Mouse (Mus musculus) spleen, postnatal 4 days (tissue): ENCODE measurements around the gene Serinc3.

Source experiments
- DNase-seq, 2 experiments: peaks; one replicate each; pipeline ENCODE4 v3.0.0; 2022; ENCODE audit warnings: low spot score in 2 of 2

Gene Serinc3

DNA sequence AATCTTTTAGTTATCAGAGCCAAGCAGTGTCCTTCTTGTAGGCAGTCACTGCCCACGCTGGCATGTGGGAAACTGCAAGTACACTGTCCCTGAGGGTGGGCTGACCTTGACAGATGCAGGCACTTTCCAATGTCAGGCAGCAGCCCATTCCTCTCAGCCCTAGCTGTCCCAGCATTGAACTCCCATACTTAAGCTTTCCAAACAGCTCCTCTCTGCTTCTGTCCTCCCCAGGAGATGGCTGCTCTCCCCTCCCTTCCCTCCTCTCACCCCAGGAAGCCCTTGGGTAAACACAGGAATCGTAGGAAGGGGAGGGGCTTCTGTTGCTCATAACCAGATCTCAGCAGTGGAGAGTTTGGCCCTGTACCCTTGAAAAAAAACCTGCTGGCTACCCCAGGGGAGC, 49.8 kb downstream of the Serinc3 start:
- no peak for DNase-seq

- DNase-seq: no peak
Observed at GRCm38 (mm10) chr2:163593636-163594282, 51.2 kb downstream of the Serinc3 start.

DNA sequence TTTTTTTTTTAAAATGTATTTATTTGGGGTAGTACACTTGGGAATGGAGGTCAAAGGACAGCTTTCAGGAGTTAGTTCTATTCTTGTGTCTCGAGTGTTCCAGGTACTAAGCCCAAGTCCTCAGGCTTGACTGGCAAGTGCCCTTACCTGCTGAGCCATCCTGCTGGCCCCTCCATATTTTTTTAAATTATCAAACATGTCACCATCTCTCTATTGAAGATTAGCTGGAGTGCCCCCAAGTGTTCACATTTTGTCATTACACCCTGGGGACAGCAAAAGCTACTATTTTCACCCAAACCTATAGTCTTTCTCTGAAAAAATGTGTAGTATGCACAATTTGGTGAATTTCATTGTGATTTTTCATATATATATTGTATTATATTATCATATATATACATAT, 52.8 kb downstream of the Serinc3 start:
- peak in 1 of 2 experiments; percentile 74 for DNase-seq

DNA sequence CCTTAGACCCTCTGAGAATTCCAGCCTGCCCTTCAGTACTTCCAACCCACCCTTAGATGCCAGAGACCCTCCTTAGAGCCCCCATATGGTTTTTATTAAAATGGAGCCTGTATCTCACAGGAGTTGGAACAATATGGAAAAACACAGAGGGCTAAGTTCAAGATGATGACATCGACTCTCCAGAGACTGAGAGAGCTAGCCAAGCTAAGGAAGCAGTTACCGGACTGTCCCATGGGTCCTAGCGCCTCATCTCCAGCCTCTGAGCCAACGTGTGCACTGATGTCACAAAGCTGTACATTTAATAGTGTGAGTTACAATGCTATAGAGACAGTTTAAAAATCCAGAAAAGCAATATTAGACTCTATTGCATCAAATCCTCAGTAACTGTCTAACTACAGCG, 53.9 kb downstream of the Serinc3 start:
- DNase-seq: no peak

DNA sequence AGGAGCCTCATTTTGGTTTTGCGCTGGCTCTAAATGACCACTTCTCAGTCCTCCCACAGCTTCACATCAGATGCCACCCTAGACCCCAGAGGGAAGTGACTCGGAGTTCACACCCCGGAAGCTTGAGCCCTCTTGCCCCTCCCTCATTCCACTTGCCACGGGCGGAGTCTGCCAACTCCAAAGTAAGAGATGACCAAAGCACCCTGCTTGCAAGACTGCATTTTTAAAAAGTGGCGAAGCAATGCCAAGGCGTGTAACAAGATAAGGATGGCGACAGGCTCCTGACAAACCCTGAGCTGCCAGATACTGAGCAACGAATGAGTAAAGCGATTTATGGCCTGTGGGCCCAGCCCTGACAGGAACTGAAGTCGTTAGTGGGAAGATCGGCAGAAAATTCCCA, 54.7 kb downstream of the Serinc3 start:
- no peak for DNase-seq

DNA sequence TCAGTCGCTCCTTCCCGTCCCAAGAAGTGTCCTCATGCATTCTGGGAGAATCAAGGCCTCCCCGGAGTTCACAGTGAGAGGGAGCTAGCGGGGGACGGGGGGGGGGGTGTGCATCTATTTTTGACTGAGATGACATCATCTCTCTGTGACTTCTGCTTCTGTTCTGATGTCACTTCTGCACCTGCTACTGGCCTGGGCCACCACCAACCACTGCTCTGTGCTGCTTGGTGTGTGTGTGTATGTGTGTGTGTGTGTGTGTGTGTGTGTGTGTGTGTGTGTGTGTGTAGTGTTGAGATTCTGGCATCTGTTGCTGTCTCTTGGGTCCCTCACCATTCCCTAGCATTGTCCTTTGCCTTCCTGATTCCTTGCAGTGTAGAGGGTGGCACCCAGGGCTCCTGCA, 57.4 kb downstream of the Serinc3 start:
- no peak for DNase-seq

- peak; percentile 58 to 87 for DNase-seq
Observed at GRCm38 (mm10) chr2:163586384-163587261, 58.3 kb downstream of the Serinc3 start.

- no peak for DNase-seq
Observed at GRCm38 (mm10) chr2:163584088-163584426, 60.9 kb downstream of the Serinc3 start.

DNA sequence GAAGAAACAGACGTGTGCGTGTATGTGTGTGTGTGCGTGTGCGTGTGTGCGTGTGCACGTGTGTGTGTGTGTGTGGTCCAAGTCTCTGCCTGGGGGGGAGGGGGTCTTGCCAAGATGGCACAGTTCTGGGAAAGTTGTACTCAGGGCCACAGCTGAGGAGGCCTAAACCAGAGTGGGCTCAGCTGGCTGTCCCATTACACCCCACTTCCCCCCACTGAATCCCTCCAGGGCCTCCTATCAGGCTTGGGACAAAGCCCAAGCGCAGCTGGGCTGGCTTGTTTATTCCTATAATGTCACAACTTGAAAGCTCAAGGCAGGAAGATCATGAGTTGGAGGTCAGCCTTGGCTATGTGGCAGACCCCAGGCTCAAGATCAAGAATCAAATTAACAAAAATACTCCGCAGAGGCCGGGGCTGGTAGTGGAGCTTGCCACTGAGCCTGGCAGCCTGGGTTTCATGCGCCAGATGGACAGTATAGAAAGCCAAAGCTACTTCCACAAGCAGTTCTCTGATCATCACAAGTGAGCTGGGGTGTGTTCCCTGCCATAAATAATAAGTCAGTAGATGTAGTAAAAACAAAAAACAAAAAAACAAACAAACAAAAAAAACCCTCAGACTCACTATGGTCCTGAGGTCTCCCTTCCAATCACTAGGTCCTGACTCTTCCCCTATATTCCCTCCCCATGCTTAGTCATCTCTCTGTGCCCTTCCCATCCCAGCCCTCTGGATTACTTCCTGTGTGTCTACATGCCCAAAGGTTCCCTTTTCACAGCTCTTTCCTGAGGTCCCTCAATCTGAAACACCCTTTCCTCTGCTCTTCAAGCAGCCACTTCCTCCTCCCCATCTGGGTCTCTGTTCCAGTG, 61.5 kb downstream of the Serinc3 start:
- DNase-seq: no peak

DNA sequence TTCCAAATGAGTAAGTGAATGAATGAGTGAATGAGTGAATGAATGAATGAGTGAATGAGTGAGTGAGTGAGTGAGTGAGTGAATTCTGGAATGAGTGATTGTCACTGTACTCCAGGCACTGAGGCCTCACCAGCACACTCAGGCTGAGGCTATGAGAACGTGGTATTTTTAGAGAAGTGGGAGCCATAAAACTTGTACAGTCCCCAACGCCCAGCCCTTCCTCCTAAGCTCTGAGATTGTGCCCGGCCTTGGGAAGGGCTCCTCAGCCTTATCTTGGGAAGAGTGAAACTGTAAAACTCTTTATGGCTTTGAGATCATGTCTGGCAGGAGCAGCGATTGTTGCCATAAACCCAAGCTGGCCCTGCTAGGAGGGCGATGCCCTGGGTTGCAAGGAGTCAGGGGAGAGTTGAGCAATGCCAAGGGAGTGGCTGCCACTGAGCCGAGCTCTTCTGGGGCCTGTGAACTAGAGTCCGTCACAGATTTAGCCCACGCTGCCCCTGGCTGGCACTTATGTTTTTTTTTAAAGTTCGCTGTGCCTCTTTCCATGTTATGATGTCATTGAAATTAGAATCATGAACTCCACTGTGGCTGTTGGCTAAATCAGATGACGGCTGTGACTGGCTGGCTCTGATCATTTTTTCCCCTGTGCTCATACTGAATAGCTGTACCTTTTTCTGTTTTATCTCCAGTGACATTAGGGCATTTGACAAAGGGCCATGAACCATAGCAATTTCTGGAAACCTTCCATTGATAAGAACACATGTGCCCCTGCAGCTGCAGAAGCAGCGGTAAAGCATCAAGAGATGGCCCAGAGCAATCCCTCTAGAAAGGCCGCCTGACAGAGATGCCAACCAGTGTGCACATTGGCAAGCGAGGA, 64.6 kb downstream of the Serinc3 start:
- no peak for DNase-seq

DNA sequence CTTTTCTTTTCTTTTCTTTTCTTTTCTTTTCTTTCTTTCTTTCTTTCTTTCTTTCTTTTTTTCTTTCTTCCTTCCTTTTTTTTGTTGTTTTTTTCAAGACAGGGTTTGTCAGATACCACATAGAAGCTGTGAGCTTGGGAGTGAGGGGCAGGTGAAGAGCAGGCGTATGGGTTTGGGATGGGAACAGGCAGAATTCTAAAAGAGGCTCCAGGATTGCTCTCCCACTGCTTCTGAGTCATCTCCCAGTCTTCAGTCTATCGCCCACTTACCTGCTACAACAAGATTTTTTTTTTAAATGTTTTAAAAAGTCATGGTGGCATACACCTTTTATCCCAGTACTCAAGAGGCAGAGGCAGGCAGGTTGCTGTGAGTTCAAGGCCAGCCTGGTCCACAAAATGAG, 66.9 kb downstream of the Serinc3 start:
- DNase-seq: no peak

DNA sequence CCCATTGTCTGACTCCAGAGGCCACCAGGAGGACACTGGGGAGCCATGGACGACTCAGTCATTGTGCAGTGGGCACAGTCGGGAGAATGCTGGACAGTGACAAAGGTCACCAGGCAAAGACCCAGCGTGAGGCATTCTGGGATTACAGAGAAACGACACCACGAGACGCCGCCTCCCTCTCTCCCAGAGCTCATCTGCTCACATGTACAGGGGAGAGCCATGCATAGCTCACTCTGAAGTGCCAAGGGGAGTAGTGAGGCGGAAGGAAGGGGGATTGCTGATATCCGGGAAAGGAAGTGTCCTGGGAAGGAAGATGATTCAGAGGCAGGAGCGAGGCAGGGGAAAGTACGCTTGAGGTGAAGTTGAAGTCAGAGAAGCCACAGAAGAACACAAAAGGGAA, 69.7 kb downstream of the Serinc3 start:
- DNase-seq: no peak

- DNase-seq: no peak
Observed at GRCm38 (mm10) chr2:163574321-163574720, 70.6 kb downstream of the Serinc3 start.
